Mouse (Mus musculus): ENCODE data around the gene Slc22a23.

Gene Slc22a23

GRCm38 (mm10) chr13:34343719-34344375 lies 1.1 kb downstream of the Slc22a23 start:
- DNase-seq (ENCODE audit: low spot score in 2 of 2) = peak; percentile 58 to 68

DNA sequence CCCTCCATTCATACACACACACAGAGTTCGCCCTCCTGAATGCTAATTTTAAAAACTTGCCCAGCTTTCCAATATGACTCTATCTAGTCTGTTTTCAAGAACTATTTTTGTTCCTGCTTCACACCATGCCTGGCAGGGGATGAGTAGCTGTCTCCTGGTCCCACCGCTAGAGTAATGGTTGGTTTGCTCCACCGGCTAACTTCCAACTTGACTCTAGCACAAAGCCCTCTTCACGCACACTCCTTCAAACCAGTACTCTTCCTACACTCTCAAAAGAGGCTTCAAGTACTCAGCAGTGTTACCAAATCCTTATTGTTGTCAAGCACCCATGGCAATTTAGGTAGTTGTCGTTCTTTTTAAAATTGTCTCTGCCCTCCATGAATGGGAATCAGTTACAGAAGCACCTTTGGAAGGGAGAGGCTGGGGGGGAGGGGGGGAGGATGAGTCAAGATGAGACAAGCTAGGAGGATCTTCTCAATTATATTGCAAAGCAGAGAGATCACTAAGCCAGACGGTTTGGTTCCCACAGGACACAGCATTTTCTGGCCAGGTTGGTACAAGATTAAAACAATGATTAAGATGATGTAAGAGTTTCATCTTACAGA lies 2.6 kb downstream of the Slc22a23 start:
- peak; percentile 40 to 52 for DNase-seq (ENCODE audit: low spot score in 2 of 2)

- no peak for DNase-seq (ENCODE audit: low spot score in 2 of 2)
These were observed 8.1 kb downstream of the Slc22a23 start for GRCm38 (mm10) chr13:34336895-34337294.

DNA sequence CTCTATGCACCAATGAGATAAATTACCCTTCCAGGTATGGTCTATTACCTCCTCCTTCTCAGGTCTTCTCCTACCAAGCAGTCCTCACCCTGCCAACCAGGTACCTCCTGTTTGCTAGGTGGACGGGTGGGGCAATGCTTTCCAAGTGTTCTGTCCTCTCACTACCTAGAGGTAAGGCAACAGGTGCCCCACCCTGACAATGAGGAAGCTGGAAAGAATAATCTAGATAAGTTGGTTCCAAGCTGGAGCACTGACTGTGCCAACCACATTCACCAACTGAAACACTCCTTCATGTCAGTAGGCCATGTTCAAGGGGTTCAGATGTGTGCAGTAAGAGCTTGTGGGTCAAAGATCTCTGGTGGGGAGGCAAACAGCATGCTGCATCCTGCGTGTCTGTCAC lies 10.1 kb downstream of the Slc22a23 start:
- DNase-seq (ENCODE audit: low spot score in 2 of 2) = no peak

DNA sequence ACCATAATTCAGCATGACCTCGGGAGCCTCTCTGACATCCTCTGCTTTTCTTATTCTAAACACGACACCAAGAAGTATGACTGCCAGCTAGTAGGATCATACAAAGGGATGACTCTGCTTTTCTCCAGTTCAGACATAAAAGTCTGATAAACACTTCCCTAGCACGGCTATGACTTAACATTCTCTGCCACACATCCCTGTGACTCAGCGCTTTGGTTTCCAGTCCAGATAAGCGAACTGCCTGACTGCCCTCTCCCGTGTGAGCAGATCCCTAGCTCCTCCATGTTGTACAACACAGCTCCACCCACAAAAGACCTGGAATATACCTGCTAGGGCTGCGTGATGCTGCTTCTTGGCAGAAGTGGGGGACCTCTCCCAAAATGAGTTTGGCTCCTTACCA lies 12.2 kb downstream of the Slc22a23 start:
- DNase-seq (ENCODE audit: low spot score in 2 of 2) = no peak

DNA sequence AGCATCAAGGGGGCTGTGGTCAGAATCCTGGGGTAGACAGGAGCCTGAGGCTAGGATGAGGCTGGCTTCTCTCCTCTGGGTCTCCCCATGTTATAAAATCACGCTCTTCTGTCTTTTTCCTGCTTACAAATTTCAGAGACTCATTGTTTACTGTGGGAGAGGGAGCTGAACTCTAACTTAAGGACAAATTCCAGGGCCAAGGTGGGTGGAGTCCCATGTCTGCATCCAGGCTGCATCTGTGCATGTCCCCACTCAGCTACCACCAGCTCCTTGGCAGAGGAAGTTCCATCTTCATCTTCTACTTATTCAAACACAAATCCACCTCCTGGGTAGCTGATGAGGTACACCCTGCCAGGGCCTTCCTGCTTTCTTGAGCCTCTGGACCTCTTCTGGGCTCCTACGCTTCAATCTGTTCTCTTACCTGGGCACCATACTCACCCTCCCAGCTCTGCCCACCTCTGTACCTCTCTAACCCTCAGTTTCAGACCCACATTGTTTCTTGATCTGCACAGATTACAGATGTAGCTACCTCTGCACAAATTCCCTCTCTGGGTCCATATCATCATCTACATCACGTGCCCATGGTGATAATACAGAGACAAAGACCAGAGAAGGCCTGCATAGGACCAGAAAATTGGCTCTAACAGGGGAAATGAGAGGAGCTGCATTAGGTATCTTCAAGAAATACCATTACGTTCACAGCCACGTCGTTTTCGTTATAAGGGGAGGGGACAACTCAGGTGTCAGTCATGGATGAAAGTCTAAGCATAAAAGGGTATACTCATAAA lies 13.4 kb downstream of the Slc22a23 start:
- DNase-seq (ENCODE audit: low spot score in 2 of 2) = no peak

DNA sequence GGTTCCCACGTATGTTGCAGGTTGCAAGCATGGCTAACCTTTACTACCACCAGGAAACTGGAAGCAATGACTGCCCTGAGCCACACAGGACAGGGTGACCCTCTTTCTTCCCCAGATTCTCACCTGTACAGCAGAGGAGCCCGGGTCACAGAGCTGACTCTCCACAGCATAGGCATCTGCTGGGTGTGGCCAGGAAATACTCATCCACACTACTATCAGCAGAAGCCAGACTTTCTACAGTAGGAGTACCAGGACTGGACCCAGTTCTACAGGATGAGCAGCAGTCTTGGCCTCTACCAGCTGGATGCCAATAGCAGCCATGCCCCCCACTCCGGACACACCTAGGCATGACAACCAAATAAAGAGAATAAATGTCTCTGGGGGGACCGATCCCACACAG lies 15.4 kb downstream of the Slc22a23 start:
- no peak for DNase-seq (ENCODE audit: low spot score in 2 of 2)

DNA sequence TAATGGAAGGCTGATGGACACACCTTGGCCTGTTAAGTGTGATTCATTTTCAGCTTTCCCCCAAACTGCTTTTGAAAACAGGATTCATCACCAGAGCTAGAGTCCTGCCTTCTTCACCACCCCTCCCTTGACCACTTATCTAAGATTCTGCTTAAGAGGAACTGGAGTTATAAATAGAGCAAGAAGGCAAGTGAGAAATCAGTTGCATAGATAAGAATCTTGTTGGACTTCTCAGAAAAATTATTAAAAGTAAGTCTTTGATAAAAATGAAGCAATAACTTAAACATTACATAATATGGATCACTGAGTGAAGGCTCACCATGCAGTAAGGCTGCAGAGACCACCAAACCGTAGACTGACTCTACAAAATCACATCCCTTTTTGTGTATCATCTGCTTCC lies 18.0 kb downstream of the Slc22a23 start:
- no peak for DNase-seq (ENCODE audit: low spot score in 2 of 2)

DNA sequence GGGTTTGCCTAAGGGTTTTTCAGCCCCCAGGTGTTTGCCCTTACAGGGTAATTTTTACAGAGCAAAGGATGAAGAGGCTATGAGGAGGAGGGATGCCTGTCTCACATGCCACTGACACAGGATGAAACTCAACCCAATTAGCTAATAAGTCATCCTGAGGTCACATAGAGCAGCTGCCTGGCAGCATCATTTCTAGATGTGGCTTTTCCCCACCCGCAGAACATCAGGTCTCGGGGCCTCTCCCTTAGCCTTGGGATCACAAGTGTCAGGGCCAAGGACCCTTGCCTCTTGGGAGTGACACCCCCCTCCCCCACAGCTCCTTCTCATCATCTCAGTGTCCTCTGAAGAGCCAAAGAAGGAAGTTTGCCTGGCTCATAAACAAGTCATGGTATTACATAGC lies 21.6 kb downstream of the Slc22a23 start:
- DNase-seq (ENCODE audit: low spot score in 2 of 2) = no peak

- no peak for DNase-seq (ENCODE audit: low spot score in 2 of 2)
These were observed 24.5 kb downstream of the Slc22a23 start for GRCm38 (mm10) chr13:34320482-34320881.

DNA sequence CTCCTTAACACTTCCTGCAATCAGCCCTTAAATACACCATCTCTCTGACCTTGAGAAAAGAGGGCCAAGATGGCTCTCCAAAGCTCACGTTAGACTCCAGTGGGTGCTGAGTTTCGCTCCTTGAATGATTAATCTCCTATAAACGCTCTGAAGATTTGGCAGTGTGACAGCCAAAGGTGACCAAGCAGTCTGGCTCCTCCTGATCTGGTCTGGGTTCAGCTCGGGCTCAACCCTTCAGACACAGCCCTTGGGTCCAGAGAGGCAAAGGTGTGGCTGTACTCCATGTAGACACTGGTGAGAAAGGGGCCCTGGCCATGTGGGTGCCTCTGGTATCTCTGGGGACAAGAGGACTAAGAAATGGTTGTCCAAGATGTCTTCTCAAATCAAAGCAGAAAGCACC lies 27.9 kb downstream of the Slc22a23 start:
- no peak for DNase-seq (ENCODE audit: low spot score in 2 of 2)

DNA sequence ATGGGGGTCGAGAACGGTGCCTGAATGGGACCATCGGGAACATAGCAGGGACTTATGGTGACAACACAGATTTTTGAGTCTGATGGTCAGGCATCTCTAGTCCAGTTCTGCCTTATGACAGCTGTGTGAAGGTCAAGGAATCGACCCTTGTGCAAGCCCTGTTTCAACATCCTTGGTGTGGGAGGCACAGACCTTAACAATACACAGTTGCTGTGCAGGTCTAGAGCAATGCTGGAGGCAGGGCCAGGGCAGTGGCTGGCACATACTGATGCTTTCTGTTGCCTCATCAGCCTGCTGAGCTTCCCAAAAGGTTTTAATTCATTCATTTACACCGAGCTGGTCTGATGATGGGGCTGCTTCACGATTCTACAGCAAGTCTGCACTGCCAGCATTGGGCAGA lies 28.5 kb downstream of the Slc22a23 start:
- no peak for DNase-seq (ENCODE audit: low spot score in 2 of 2)

- DNase-seq (ENCODE audit: low spot score in 2 of 2) = peak; percentile 53 to 69
These were observed 31.9 kb downstream of the Slc22a23 start for GRCm38 (mm10) chr13:34313033-34313491.

DNA sequence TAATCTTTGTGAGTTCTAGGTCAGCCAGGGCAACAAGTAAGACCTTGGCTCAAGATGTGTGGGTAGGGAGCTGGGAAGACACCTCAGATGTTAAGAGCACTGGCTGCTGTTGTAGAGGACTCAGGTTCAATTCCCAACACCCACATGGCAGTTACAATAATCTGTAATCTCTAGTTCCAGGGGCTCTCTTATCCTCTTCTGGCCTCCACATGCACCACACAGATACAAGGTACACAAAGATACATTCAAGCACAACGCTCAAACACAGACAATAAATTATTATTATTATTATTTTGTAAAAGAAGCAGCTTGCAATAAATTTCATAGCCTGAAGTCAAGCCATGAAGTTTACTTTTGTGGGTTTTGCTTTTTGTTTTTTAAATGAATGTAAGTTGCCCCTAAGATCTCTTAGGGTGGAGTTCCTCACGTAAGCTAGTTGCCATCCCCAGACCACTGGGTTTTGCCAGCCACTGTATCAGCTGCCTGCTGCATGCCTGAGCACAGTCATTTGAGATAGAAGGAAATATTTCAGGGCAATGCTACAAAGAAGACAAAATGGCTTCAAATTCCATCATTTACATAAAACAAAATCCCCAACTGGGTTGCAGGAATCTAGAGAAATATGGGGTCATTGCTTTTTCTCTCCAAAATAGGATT lies 32.5 kb downstream of the Slc22a23 start:
- no peak for DNase-seq (ENCODE audit: low spot score in 2 of 2)

GRCm38 (mm10) chr13:34311593-34311992 lies 33.4 kb downstream of the Slc22a23 start:
- no peak for DNase-seq (ENCODE audit: low spot score in 2 of 2)

- no peak for DNase-seq (ENCODE audit: low spot score in 2 of 2)
These were observed 36.4 kb downstream of the Slc22a23 start for GRCm38 (mm10) chr13:34308604-34308927.

GRCm38 (mm10) chr13:34307696-34308603 lies 37.0 kb downstream of the Slc22a23 start:
- DNase-seq (ENCODE audit: low spot score in 2 of 2) = no peak

DNA sequence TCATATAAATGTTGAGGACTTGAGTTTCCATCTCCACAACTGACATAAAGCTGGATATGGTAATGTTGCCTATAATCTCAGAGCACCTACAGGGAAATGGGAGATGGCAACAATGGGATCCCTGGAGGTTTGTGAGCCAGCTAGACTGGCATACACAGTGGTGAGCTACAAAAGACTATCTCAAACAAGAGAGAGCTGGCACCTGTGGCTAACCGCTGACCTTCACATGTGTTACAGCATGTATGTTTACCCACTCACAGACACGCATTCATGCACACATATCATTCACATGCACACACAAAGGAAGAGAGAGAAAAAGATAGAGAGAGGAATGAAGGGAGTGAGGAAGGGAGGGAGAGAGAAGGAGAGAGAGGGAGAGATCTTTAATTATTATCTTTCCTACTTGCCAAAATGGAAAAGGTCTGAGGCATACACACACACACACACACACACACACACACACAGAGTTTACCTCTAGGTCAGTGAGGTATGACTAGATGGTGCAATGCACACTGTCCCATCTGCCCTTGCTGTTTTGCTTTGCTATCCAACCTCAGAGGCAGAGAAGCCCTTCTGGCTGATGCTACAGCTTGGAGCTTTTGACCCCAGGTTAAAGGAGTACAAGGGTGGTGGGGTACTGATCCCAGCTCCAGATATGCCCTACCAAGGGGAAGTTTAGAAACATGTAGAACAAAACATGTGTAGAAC lies 38.9 kb downstream of the Slc22a23 start:
- DNase-seq (ENCODE audit: low spot score in 2 of 2) = no peak

GRCm38 (mm10) chr13:34304896-34305295 lies 40.1 kb downstream of the Slc22a23 start:
- no peak for DNase-seq (ENCODE audit: low spot score in 2 of 2)

- DNase-seq (ENCODE audit: low spot score in 2 of 2) = no peak
These were observed 41.5 kb downstream of the Slc22a23 start for GRCm38 (mm10) chr13:34303386-34304016.

Data from right cerebral cortex, postnatal 10 days (tissue).